Mouse (Mus musculus) intestine, postnatal 0 days (tissue): ENCODE data around the gene Tssk4. TPM values are rescaled to one million over a fixed set of nuclear protein-coding genes. Genes with fewer than 3 reads are reported as not detected.

Experiments used
- ATAC-seq: fragments of 200-750 bp; cut with Nextera tagmentation; 2 replicates; pipeline ENCODE4 v1.8.0; 2017; ENCODE audit warnings: mild to moderate bottlenecking, moderate TSS enrichment, moderate library complexity
- H3K27ac ChIP-seq: fragments of 300-500 bp; sonication (generic); 2 replicates; pipeline ENCODE4 v1.5.1; 2014; ENCODE audit warnings: mild to moderate bottlenecking, low read depth, low read length, moderate library complexity
- H3K27me3 ChIP-seq: fragments of 300-500 bp; sonication (generic); replicated peaks from 2 replicates; pipeline ENCODE4 v1.6.1; 2014; ENCODE audit warnings: low read length, mixed read lengths; ENCODE audit not compliant: control insufficient read depth, insufficient read depth
- H3K36me3 ChIP-seq: fragments of 300-500 bp; sonication (generic); 2 replicates; pipeline ENCODE4 v1.6.1; 2014; ENCODE audit warnings: mild to moderate bottlenecking, moderate library complexity; ENCODE audit not compliant: control insufficient read depth, insufficient read depth
- H3K4me1 ChIP-seq: fragments of 300-500 bp; sonication (generic); replicated peaks from 2 replicates; pipeline ENCODE4 v1.6.1; 2014; ENCODE audit warnings: antibody characterized with exemption, low read length, mixed read lengths; ENCODE audit not compliant: control insufficient read depth, insufficient read depth
- H3K4me2 ChIP-seq: fragments of 300-500 bp; sonication (generic); replicated peaks from 2 replicates; pipeline ENCODE4 v1.6.1; 2014; ENCODE audit warnings: low read depth, mild to moderate bottlenecking, moderate library complexity
- H3K4me3 ChIP-seq: fragments of 300-500 bp; sonication (generic); 2 replicates; pipeline ENCODE4 v1.5.1; 2014; ENCODE audit warnings: low read depth, low read length
- H3K9ac ChIP-seq: fragments of 300-500 bp; sonication (generic); 2 replicates; pipeline ENCODE4 v1.6.1; 2014; ENCODE audit warnings: mild to moderate bottlenecking, low read depth, low read length
- H3K9me3 ChIP-seq: fragments of 300-500 bp; sonication (generic); 2 replicates; pipeline ENCODE4 v1.6.1; 2016; ENCODE audit warnings: mixed run types; ENCODE audit not compliant: control insufficient read depth
- CTCF ChIP-seq: sonication (generic); IDR thresholded peaks from 2 replicates; pipeline ENCODE4 v1.5.1; 2016; ENCODE audit warnings: low read depth, mild to moderate bottlenecking, control low read depth, antibody characterized with exemption, moderate library complexity
- whole genome bisulfite sequencing: fragments of 180-500 bp; shearing (Covaris S2); extraction: QIAGEN DNeasy Blood & Tissue Kit; methylation state at CpG from one replicate; pipeline ENCODE4 v1.1.7; 2014; 5-methylcytosine and 5-hydroxymethylcytosine counted together
- polyA plus RNA-seq: library from polyadenylated mRNA; unstranded; fragments of >200 nt; fragmentation: Nextera tagmentation; extraction: Ambion mirVana; gene quantifications from 2 replicates; pipeline ENCODE4 v1.2.1, GENCODE M21; 2015

The Tssk4 gene
- 0.65 and 0.69 TPM in 2 replicates for polyA plus RNA-seq

DNA sequence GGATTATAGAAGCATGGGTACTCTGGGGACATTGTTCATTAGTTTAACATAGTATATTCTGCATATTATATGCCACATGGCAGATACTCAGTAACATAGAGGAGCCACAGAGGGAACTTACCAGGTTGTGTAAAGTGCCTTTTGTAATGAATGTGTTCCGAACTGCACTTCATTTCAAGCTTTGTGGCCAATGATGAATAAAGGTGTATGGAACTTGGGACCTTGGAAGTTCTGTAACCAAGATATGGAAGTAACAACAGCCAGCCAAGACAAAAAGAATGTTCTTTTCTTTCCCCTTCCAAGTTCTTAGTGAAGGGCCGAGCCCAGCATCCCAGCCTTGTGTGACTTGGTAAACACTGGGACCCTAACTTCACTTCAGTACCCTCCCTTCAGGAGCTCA lies at the start of gene Tssk4:
Gene Tssk4, plus strand, starts transcription at position 301 of the 400 bp plus-strand sequence.
- H3K27ac ChIP-seq: no peak within 1 kb of the TSS
- no peaks in the 10 kb centered on the region for H3K36me3 ChIP-seq
- H3K9ac ChIP-seq: no peak within 1 kb of the TSS
- H3K4me3 ChIP-seq: no peak within 1 kb of the TSS
- no peaks in the 10 kb centered on the region for H3K27me3 ChIP-seq
- TF ChIP-seq CTCF: no peak
- H3K9me3 ChIP-seq: no peaks in the 10 kb centered on the region
- ATAC-seq: no peak
- no peaks in the 10 kb centered on the region for H3K4me1 ChIP-seq
- 89% methylated on average over 2 of the region's 2 CpGs for WGBS
- H3K4me2 ChIP-seq: no peak within 1 kb of the TSS

DNA sequence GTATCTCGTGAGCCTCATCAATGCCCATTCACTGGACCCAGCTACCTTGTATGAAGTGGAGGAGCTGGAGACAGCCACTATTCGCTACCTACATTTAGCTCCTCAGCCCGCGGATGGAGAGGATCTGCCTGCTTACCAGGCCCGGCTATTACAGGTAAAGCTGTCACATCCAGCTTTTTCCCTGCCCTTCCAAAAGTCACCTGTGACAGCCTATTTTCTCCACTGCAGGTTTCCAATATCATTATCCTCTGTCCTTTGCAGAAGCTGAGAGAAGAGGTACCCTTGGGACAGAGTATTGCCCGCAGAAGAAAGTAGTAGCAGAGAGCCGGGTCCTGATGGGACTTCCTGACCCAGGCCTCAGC lies 46.7 kb upstream of the Tssk4 start, which contains the start of gene Irf9:
Gene Irf9, plus strand, starts transcription at position 301 of the 362 bp plus-strand sequence.
- 78% methylated on average over 7 of the region's 7 CpGs for WGBS
- peak within 1 kb of the TSS; percentile 68 for H3K4me2 ChIP-seq
- peak within 1 kb of the TSS; percentile 55 for H3K4me3 ChIP-seq
- H3K27me3 ChIP-seq: no peaks in the 10 kb centered on the region
- peaks cover 79% of the 10 kb centered on the region for H3K36me3 ChIP-seq
- peak within 1 kb of the TSS; percentile 66 for H3K9ac ChIP-seq
- H3K27ac ChIP-seq: peak within 1 kb of the TSS; percentile 94
- H3K4me1 ChIP-seq: 0 out of 2 replicates have a peak, but pooled peaks cover 11% of the 10 kb centered on the region
- no peak for TF ChIP-seq CTCF
- no peak for ATAC-seq
- no peaks in the 10 kb centered on the region for H3K9me3 ChIP-seq

DNA sequence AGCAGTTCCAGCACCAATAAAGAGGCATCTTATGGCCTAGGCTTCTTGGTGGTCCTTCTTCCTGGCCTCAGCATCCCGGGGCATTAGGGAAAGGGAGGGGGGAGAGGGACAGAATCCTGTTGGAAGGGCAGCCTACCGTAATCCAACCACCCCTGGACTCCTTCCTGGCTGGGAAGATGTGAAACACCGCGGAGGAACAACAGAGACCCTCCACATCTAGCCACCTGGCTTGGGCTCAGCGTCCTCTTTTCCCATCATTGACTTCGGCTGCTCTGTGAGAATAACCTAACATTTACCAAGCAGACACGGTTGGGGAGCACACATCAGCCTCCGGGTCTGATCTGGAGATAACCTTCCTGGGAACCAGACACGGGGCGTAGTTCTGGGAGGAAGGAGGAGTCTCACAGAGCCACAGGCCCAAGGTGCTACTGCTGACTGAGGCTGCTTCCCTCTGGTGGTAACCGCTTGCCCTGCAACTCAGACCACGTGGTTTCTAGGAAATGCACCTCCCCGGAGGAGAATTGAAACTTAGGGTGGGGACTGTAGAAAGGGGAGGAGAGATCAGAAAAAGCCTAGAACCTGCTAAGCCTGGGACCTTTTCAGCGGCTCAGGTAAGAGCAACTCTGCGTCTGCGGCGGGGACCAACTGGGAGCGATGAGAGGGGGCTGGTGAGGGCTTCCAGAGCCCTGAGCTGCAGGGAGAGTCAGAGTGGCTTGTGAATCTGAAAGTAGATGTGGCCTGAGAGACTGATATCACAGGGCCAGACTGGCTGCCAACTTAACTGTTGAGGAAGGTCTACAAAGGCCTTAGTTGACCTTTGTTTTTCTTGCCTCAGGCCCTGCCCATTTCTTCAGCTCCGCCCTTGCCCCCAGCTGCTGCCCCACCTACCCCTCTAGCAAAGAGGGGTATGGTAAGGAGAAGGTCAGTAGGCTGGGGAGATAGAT lies 46.1 kb upstream of the Tssk4 start:
- peak; percentile 83 for ATAC-seq
- Histone ChIP-seq H3K27ac (peak overlapping the region; percentile 94), H3K9me3 (no peaks in the 10 kb centered on the region), H3K4me2 (peak overlapping the region; percentile 68), H3K9ac (peak overlapping the region; percentile 66), H3K4me3 (peak overlapping the region; percentile 55), H3K36me3 (peaks cover 79% of the 10 kb centered on the region), H3K27me3 (no peaks in the 10 kb centered on the region), H3K4me1 (0 out of 2 replicates have a peak, but pooled peaks cover 11% of the 10 kb centered on the region)
- 12% methylated on average over 19 of the region's 19 CpGs for WGBS
- peak; percentile 98 for TF ChIP-seq CTCF

DNA sequence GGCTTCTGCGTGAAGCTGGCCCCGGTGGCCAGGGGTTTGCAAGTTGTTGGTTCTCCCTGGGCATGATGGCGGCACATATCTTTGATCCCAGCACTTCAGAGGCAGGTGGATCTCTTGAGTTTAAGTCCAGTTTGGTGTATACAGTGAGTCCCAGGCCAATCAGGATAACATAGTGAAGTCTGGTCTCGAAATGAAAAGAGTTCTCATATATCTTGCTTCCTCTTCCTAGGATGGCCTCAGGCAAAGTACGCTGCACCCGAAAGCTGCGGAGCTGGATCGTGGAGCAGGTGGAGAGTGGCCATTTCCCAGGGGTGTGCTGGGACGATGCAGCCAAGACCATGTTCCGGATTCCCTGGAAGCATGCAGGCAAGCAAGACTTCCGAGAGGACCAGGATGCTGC lies 45.2 kb upstream of the Tssk4 start:
- Histone ChIP-seq H3K9me3 (no peaks in the 10 kb centered on the region), H3K4me3 (peak overlapping the region; percentile 55), H3K36me3 (peaks cover 78% of the 10 kb centered on the region), H3K4me1 (0 out of 2 replicates have a peak, but pooled peaks cover 11% of the 10 kb centered on the region), H3K27ac (peak overlapping the region; percentile 94; the same call in 1 of the 2 replicates), H3K9ac (peak overlapping the region; percentile 66), H3K4me2 (peak overlapping the region; percentile 68), H3K27me3 (no peaks in the 10 kb centered on the region)
- 88% methylated on average over 11 of the region's 11 CpGs for WGBS
- no peak for ATAC-seq
- no peak for TF ChIP-seq CTCF

DNA sequence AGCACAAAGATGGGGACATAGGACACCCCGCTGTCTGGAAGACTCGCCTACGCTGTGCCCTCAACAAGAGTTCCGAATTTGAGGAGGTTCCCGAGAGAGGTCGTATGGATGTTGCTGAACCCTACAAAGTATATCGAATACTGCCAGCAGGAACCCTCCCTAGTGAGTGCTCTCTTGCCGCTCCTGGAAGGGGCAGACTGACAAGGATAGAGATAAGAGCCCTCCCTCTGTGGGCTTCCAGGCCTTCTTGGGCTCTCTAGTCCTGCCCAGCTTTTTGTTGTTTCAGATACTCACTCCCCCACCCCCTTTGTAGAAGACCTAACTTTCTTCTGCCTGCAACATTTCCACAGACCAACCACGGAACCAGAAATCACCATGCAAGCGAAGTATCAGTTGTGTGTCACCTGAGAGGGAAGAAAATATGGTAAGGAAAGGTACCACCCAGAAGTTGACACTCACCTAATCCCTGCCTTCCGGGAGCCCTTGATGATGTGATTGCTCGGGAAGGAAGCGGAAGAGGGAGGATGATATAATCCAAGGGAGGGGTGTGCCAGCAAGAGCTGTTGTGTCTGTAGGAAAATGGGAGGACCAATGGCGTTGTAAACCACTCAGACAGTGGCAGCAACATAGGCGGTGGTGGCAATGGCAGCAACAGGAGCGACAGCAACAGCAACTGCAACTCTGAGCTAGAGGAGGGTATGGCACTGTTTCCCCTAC lies 44.1 kb upstream of the Tssk4 start:
- Histone ChIP-seq H3K4me1 (0 out of 2 replicates have a peak, but pooled peaks cover 11% of the 10 kb centered on the region), H3K27me3 (no peaks in the 10 kb centered on the region), H3K36me3 (peaks cover 72% of the 10 kb centered on the region), H3K4me2 (peak overlapping the region; percentile 35), H3K9me3 (no peaks in the 10 kb centered on the region), H3K4me3 (no peak overlapping the region), H3K9ac (no peak overlapping the region), H3K27ac (peak overlapping the region; percentile 85)
- WGBS: 87% methylated on average over 16 of the region's 16 CpGs
- no peak for TF ChIP-seq CTCF
- ATAC-seq: peak; percentile 31

DNA sequence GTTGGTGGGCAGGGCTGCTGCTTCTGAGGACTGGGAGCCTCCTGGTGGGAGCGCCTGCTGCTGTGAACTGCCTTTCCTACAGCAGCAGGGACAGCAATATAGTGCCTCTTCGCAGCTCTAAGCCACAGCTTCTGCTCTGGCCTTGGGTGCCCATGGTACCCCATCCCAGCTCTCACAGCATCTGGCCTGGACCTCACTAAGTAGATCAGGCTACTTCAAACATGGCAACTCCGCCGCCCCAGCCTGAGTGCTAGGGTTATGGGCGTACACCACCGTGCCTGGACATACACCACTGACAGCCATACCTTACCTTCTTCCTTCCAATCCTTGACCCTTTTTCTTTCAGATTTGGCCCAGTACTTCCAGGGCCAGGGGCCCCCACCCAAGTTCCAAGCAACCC lies 41.6 kb upstream of the Tssk4 start:
- peak overlapping the region; percentile 64; the same call in 1 of the 2 replicates for H3K27ac ChIP-seq
- H3K27me3 ChIP-seq: no peaks in the 10 kb centered on the region
- peaks cover 47% of the 10 kb centered on the region for H3K36me3 ChIP-seq
- no peak overlapping the region for H3K4me3 ChIP-seq
- no peak overlapping the region for H3K4me2 ChIP-seq
- WGBS: 92% methylated on average over 6 of the region's 6 CpGs
- no peak overlapping the region for H3K9ac ChIP-seq
- no peak for ATAC-seq
- TF ChIP-seq CTCF: no peak
- 0 out of 2 replicates have a peak, but pooled peaks cover 11% of the 10 kb centered on the region for H3K4me1 ChIP-seq
- no peaks in the 10 kb centered on the region for H3K9me3 ChIP-seq
